Mouse (Mus musculus) cerebellum, adult 2 months (tissue): ENCODE measurements at regions not wholly inside any gene's neighbourhood (a gene's known extent, or its start where the extent isn't known, plus 50 kb on each side); places are given as distances from the start of the nearest gene placed in this dataset.
A peak's percentile ranks its signal among the peaks of the same experiment; 100 is the strongest.

Experiments
- DNase-seq, 2 experiments: peaks; one replicate each; pipeline ENCODE4 v3.0.0; 2021
- H3K27ac ChIP-seq: fragments of 200-500 bp; 2 replicates; pipeline ENCODE4 v1.5.1; 2012; ENCODE audit warnings: low read length, control low read depth, inconsistent platforms; ENCODE audit not compliant: insufficient read depth
- H3K27me3 ChIP-seq: fragments of 200-500 bp; 2 replicates; pipeline ENCODE4 v1.6.1; 2012; ENCODE audit warnings: inconsistent platforms, mild to moderate bottlenecking, low read length, moderate library complexity; ENCODE audit not compliant: control insufficient read depth, insufficient read depth
- H3K4me1 ChIP-seq: fragments of 200-500 bp; 2 replicates; pipeline ENCODE4 v1.6.1; 2011; ENCODE audit warnings: low read length; ENCODE audit not compliant: control insufficient read depth, insufficient read depth
- H3K4me3 ChIP-seq: fragments of 200-500 bp; replicated peaks from 2 replicates; pipeline ENCODE3; 2011; ENCODE audit warnings: mild to moderate bottlenecking, low read depth, low read length, control low read depth; ENCODE audit not compliant: insufficient read depth
- CTCF ChIP-seq: fragments of 200-500 bp; IDR thresholded peaks from 2 replicates; pipeline ENCODE4 v1.5.1; 2011; ENCODE audit warnings: low read depth, mild to moderate bottlenecking, control low read depth, low read length, moderate library complexity, borderline replicate concordance; ENCODE audit not compliant: insufficient read depth
- POLR2A ChIP-seq: fragments of 200-500 bp; IDR thresholded peaks from 2 replicates; pipeline ENCODE4 v1.6.1; 2011; ENCODE audit warnings: low read length, control low read depth, borderline replicate concordance; ENCODE audit not compliant: insufficient read depth
- WGBS: fragments of 180-500 bp; shearing (Covaris S2); methylation state at CpG from one replicate; pipeline ENCODE4 v1.1.7; 2018; 5-methylcytosine and 5-hydroxymethylcytosine counted together

- H3K27ac ChIP-seq, result no peak overlapping the region
- DNase-seq, result no peak
- no peaks in the 10 kb centered on the region for H3K27me3 ChIP-seq
- 97% methylated on average over 1 of the region's 1 CpGs for WGBS
- TF ChIP-seq CTCF, result no peak
- TF ChIP-seq POLR2A, result no peak
- no peak overlapping the region for H3K4me3 ChIP-seq
- no peaks in the 10 kb centered on the region for H3K4me1 ChIP-seq
Measured at GRCm38 (mm10) chr3:138609749-138610148, 83.8 kb downstream of the Eif4e start.

DNA sequence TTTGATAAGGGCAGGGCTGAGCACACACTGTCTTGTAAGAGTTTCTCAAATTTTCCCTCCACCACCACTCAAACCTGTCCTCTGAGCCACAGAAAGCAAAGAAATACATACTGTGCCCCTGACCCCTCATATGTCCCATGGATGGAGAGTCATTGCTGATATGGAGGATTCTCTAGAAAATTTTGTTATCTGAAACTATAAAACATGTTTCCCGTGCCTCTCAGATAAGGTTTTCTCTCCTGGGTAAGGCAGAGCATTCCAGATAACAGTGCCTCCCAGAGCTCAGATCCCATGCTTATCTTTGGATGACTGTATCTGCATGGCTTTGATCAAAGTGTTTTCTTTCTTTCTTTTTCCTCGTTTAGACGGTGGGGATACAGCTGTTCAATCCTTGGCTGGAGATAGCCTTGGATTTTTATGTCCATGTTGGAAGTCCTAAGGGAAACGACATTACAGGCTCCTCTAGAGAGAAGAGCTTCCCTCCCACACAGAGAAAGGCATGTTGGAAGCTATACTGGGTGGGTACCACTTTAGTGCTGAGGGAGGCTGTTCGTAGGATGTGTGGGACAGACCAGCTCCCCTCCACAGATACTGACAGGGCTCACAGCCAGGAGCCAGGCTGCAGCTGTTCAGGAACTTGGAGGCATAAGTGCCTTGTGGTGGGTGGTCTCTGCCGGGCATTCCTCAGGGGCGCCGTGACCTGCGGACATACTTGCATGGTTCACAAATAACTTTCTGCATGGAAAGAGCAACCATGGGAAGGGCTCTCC is 87.1 kb downstream of the Eif4e start:
- H3K4me3 ChIP-seq, result no peak overlapping the region
- TF ChIP-seq POLR2A, result no peak
- no peak for TF ChIP-seq CTCF
- WGBS, result 18% methylated on average over 9 of the region's 9 CpGs
- H3K4me1 ChIP-seq, result no peaks in the 10 kb centered on the region
- DNase-seq, result no peak
- H3K27ac ChIP-seq, result no peak overlapping the region
- no peaks in the 10 kb centered on the region for H3K27me3 ChIP-seq

DNA sequence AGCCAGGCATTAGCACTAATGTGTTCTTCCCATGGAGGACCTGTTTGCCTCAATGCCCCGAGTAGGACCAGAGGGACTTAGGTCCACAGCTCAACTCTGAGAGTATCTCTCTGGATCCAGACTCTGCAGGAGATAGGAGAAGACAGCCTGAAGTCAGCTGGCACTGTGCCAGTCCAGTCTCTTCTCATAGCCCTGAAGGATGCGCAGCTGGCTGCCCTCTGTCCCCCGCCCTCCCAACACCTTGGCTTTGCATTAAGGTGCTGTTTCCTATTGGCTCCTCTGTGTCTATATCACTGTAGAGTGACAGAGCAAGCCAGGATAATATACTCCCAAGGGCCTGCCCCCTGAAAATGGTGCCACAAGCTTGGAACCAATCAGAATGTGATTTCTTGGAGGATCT is 87.7 kb downstream of the Eif4e start:
- H3K27me3 ChIP-seq, result no peaks in the 10 kb centered on the region
- no peaks in the 10 kb centered on the region for H3K4me1 ChIP-seq
- H3K27ac ChIP-seq, result no peak overlapping the region
- DNase-seq, result no peak
- no peak for TF ChIP-seq POLR2A
- no peak for TF ChIP-seq CTCF
- H3K4me3 ChIP-seq, result no peak overlapping the region
- 52% methylated on average over 3 of the region's 3 CpGs for WGBS

DNA sequence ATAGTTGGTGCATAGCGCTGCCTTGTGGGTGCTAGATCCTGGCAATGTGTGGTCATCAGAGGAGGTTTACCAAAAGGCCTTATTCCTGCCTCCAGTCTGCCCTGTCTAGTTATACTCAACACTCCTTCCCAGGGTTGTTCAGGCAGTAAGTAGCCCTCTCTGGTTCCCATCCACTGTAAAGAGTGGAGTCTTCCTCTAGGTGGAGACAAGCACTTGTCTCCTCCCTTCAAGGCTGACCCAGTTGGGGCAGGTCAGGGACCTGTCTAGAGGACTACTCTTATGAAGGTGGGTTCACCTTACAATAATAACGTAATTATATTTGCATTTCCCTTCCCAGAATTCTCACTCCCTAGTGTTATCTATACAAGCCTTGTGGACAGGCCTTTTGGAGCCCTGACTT is 88.9 kb downstream of the Eif4e start:
- peak in 1 of 2 experiments; percentile 3 for DNase-seq
- Histone ChIP-seq H3K4me3 (no peak overlapping the region), H3K4me1 (no peaks in the 10 kb centered on the region), H3K27me3 (no peaks in the 10 kb centered on the region), H3K27ac (no peak overlapping the region)
- TF ChIP-seq POLR2A (no peak), CTCF (peak; percentile 40; the same call in 1 of the 2 replicates)
- WGBS, result 100% methylated on average over 2 of the region's 2 CpGs

DNA sequence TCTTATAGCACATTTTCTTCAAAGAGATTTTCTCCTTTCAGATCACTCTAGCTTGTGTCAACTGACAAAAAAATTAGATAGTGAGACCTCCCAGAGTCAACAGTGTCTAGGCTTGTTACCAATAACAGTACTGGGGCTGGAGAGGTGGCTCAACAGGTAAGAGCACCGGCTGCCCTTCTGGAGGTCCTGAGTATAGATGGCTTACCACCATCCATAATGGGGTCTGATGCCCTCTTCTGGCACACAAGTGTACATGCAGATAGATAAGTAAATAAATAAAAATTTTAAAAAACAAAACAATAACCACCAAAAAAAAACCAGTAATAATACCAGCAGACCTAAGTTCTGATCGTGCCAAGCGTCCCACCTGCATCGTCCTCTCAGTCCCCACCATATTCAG is 94.3 kb downstream of the Eif4e start:
- no peak overlapping the region for H3K4me3 ChIP-seq
- WGBS, result 74% methylated on average over 4 of the region's 4 CpGs
- TF ChIP-seq POLR2A (no peak), CTCF (0 out of 2 replicates have a peak, but pooled peaks have one; percentile 0)

GRCm38 (mm10) chr3:138624128-138624527 is 98.1 kb downstream of the Eif4e start:
- no peak overlapping the region for H3K27ac ChIP-seq
- H3K27me3 ChIP-seq, result no peaks in the 10 kb centered on the region
- no peak overlapping the region for H3K4me3 ChIP-seq
- 72% methylated on average over 2 of the region's 2 CpGs for WGBS
- DNase-seq, result no peak
- TF ChIP-seq CTCF (no peak), POLR2A (no peak)
- no peaks in the 10 kb centered on the region for H3K4me1 ChIP-seq

More for the DNA sequence above, 94.3 kb downstream of the Eif4e start:
- H3K27me3 ChIP-seq, result no peaks in the 10 kb centered on the region
- no peak for DNase-seq
- no peak overlapping the region for H3K27ac ChIP-seq
- H3K4me1 ChIP-seq, result no peaks in the 10 kb centered on the region

DNA sequence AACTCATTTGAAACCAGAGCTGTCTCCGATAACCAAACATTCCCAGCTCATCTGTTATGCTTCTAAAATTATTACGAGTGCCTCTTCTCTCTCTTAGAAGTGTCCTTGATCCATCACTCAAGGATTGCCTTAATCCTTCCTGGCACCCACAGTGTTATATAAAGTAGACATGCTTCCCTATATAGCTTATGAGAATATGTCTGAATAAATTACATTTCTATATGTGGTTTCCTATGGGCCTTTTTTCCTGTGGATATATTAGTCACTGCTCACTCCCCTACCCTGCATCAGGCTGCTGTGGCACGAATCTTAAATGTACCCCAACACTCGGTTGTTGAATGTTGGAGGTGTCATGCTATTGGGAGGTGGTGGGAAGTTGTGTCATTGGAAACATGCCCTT is 100.3 kb downstream of the Eif4e start:
- H3K27ac ChIP-seq, result no peak overlapping the region
- WGBS, result 94% methylated on average over 4 of the region's 4 CpGs

GRCm38 (mm10) chr3:138630231-138630630 is 104.3 kb downstream of the Eif4e start:
- H3K4me3 ChIP-seq, result no peak overlapping the region
- no peaks in the 10 kb centered on the region for H3K4me1 ChIP-seq
- no peak for DNase-seq
- WGBS, result 88% methylated on average over 13 of the region's 13 CpGs
- H3K27me3 ChIP-seq, result no peaks in the 10 kb centered on the region
- no peak overlapping the region for H3K27ac ChIP-seq
- TF ChIP-seq POLR2A, result no peak
- TF ChIP-seq CTCF, result no peak

More for the DNA sequence above, 100.3 kb downstream of the Eif4e start:
- no peaks in the 10 kb centered on the region for H3K4me1 ChIP-seq
- TF ChIP-seq POLR2A (no peak), CTCF (no peak)
- H3K27me3 ChIP-seq, result no peaks in the 10 kb centered on the region
- no peak for DNase-seq
- no peak overlapping the region for H3K4me3 ChIP-seq
